Mouse (Mus musculus): ENCODE results near the gene 4932438H23Rik. TPM values are rescaled to one million over a fixed set of nuclear protein-coding genes. Genes with fewer than 3 reads are reported as not detected.

Gene 4932438H23Rik
- under 1 TPM; 0.13 to 0.17 TPM for total RNA-seq (2021)
- long read RNA-seq, experiment 1: 0 reads
- long read RNA-seq, experiment 2, partial matches to known transcripts: 0 of 1 reads
- long read RNA-seq, experiment 2, other reads (novel, unspliced or antisense): 0 of 1 reads

DNA sequence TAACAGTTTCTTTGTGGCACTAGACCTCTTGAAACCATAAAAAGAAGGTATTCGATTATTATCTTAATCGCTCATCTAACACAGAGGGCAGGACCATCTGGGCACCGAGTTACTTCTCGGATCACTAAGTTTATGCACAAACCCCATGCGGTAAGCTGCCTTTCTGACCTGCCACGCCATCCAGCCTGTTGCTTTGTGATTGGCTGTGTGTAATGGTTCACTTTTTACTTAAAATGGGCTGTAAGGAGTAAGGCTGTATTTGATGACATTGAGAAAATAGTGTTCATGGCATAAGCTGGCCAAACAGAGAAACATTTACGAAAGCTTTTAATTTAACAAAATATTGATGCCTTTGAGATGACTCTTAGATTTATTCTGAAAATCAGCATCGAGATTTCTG lies at the start of gene 4932438H23Rik:
TSS of gene 4932438H23Rik (minus strand) at position 101 of the 400 bp plus-strand sequence.
- DNase-seq: no peak

DNA sequence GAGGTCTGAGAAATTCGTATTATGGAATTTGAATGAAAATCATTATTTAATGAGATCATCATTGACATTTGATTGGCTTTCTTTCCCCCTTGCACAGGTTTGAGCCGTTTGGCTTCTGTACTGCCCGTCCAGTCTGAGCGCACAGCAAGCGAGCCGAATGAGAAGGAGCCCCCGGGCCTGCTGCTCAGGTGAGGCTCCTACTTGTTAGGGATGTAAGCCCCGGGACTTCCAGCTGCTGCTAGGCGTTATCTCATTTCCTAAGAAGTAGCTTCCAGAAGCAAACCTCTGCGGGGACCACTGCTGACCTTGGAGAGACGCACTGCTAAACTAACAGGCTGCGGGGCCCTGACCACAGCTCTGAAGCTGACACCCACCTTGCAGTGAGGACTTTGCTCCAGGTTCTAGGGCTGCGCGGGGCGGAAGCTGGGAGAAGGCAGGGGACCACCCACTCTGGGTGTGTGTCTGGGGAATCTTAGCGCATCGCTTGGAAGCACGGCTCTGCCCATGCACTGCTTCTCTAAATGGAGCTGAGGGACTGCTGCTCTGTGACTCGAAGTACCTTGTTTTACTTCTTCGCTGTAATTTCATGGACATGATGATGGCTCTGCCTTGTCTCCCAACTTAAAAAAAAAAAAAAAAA lies 46.2 kb upstream of the 4932438H23Rik start:
- no peak for DNase-seq

DNA sequence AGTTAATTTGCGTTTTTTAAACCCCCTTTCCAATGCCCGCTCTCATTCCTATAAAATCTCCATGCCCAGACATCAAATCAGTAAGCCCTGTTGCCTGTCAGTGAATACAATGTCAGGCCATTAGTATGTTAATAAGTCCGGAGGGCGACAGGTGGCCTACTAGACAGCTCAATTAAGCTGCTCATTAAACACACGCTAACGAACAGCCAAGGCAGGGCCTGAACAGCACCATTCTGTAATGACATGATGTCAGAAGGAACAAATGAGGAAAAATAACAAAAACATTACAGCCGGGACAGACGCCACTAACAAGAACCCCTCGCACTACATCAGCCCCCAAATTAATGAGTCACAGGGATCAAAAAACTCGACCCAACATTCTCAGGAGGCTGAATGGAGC lies 45.5 kb upstream of the 4932438H23Rik start:
- no peak for DNase-seq

DNA sequence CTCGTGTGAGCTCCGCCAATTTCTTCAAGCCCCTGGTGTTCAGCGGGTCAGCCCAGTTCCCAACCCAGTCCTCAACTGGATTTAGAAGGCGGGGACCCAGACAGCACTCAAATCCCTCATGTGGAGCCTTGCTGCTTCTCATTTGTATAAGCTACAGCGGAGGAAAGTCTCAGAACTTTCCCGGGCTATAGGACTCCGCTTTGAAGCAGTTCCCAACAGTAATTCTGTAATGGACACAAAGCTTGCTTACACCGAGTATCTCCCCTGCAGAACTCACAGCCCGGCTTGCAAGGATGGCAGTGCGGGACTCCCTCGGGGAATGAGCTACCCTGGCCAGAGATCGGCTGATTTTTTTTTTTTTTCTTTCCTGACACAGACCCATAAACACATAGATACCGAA lies 45.1 kb upstream of the 4932438H23Rik start:
- DNase-seq: no peak

DNA sequence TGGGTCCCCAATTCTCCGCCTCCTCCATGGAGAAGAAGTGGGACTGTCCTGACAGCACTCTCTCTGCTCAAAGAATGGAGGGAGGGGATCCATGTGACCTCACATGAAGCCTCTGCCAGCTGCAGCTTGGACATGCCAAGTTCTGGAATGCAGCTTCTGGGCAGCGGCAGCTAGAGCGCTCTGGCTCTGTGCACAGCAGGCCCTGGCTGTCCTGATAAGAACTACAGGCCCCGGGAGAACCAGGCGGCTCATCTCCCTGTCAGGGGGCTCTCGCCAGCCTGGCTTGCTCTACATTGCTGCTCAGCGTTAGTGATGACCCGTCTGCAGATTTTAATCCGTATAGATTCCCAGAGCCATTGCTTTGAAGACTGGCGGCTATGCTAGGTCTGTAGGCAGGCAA lies 44.6 kb upstream of the 4932438H23Rik start:
- DNase-seq: peak; percentile 52 to 66

GRCm38 (mm10) chr16:91138736-91139135 lies 43.8 kb upstream of the 4932438H23Rik start:
- no peak for DNase-seq

GRCm38 (mm10) chr16:91138151-91138550 lies 43.2 kb upstream of the 4932438H23Rik start:
- no peak for DNase-seq

DNA sequence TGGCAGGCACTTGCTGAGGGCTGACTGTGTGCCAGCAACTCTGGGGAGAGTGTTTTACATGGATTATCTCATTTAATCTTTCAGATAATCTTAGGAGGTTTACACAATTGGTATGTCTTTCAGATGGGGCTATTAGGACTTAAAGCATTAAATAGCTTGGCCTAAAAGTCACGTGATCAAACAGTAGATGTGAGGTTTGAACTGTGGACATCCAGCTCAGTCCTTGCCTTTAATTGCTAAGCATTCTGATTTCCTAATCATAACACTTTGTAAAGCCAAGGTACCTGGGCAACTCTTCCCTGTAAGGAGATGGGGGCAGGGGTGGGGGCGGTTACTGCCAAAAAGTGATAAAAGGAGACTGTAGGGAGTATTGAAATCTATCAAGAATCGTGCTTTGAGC lies 41.7 kb upstream of the 4932438H23Rik start:
- no peak for DNase-seq

- no peak for DNase-seq
Measured at GRCm38 (mm10) chr16:91129916-91130315, 35.0 kb upstream of the 4932438H23Rik start.

GRCm38 (mm10) chr16:91128431-91128830 lies 33.5 kb upstream of the 4932438H23Rik start:
- no peak for DNase-seq

- DNase-seq: no peak
Measured at GRCm38 (mm10) chr16:91126734-91127524, 32.0 kb upstream of the 4932438H23Rik start.

DNA sequence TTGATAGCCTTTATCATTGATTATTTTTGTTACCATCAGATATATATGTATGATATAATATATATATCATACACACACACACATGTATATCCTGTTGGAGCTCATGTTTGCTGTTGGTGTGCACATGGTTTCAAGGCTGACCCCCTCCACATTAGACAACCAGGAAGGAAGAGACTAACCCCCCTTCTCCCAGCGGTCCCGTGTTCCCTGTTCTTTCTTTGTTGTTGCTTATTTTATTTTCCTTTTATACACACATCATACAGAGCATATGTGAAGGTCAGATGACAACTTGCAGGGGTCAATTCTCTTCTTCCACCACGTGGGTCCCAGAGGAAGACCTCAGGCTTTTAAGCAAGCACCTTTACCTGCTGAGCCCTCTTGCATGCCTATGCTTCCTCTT lies 29.3 kb upstream of the 4932438H23Rik start:
- DNase-seq: no peak

- no peak for DNase-seq
Measured at GRCm38 (mm10) chr16:91123821-91124220, 28.9 kb upstream of the 4932438H23Rik start.

DNA sequence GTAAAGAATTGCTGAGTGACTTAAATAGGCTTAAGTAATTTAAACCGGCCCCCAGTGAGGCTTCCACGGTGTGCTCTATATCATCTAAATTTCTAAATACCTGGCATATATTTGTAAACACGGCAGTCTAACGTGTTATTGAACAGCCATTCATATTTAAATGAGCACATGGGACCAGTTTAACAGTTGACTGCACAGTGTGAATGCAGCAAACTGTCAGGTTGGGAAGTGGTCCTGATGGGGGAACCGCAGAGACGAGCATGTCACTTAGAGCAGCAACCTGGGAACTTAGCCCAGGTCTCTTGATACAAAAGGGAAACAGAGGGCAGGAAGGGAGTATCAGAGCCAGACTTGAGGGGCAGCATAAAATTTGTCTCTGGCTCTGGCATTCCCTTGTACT lies 25.0 kb upstream of the 4932438H23Rik start:
- DNase-seq: no peak

DNA sequence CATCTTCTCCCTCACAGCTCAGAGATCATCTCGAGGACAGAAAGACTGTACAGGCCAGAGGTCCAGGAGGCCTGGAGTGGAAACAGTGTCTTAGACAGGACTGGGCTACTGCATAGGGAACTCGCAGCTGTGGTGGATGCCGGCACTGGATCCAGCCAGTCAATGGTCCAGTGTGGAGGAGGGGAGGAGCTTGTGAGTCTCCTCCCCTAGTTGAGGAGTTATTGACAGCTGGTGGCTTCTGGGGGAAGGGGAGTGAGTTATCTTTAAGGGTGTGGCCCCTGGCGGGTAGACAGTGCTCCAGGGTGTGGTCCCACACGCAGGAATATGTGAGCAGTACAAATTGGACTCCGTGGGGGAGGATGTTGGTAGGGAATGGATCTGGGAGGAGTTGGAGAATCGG lies 21.8 kb upstream of the 4932438H23Rik start:
- no peak for DNase-seq

- DNase-seq: no peak
Measured at GRCm38 (mm10) chr16:91116006-91116405, 21.1 kb upstream of the 4932438H23Rik start.

DNA sequence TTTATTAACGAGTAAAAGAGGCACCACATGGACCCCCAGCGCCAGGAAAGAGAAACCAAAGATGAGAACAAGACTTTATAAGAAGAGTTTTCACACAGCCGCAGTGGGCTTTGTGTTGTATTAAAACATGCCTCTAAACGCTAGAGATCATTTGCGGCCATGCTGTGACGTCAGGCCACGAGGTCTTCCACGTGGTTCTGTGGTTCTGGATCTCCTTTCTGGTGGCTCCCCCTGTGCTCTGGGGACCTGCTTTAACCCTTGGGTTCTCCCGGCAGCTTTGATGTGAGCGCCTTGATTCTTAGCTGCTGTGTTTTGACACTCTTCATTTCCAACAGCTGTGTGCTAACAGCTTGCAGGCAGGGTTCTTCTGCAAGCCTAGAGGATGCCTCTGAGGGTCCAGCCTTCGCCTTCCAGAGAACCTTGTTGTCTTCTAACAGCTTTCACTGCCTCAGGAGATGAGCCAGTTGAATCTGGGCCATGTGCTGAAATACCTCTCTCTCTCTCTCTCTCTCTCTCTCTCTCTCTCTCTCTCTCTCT lies 16.1 kb upstream of the 4932438H23Rik start:
- no peak for DNase-seq

DNA sequence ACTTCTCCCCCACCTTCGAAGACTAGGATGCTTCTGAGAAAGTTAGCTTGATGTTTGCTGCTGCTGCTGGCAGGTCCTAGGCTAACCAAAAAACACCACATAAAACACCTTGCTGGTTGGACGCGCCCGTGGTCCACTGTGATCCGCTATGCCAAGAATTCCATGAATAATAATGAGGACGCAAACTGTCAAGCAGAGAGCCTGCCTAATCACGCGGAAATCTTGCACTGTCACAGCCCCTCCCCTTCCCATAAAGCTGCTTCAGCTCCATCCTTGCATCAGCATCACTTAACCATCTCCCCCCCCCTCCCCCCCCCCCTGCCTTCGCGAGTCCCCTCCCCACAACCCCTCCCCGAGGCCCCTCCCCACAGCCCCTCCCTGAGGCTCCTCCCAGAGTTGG lies 12.7 kb upstream of the 4932438H23Rik start:
- no peak for DNase-seq

DNA sequence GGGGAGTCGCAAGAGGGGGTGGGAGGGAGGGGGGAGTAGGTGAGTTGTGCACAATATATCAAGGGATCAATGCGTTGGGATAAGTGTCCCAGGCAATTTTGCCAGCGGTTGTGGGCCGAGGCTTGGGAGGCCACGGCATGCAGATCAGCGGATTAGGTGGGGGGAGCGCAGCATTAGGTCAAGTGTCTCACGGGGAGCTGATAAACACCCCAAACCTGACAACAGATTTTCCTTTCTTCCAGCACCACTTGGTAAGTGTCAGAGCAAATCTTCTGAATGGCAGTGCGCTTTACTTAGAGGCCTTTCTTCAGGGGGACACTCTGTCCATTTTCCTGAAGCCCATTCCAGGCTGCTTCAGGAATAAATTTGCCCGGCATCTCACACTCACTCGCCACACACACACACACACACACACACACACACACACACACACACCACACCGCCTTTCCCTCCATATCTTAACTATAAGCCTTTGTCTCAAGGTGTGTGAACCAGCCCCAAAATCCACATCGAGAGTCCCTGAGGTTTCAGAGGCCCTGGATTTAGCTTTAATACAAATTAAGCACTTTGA lies 10.6 kb upstream of the 4932438H23Rik start:
- DNase-seq: no peak

DNA sequence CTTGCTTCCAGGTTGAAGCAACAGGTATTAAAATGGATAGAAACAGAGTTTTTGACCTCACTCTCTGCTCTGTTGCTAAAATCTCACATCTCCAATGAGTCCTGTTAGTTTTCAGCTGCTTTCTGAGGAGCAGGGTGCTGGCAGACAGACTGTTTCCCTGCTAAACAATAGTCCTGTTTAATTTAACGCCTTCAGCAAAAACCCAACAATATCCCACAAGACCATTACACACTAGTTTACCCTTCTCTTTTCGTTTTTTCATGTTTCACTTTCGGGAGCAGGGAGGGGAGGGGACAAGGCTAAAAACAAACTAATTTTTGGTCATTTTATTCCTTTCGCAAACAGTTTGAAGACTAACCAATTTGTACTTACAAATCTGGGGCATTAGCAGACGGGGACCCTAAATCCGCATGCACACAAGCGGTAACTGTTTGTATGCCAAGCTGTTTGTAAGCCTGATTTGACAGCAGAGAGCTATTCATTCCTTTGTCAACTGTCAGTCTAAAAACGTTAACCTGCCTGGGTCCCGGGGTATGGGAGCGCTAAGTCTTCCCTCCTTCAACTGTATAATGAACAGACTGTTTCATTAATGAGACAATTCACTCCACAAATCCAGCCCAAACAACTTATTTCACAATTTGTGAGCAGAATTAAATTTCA lies 10.0 kb upstream of the 4932438H23Rik start:
- no peak for DNase-seq

GRCm38 (mm10) chr16:91103386-91103785 lies 8.5 kb upstream of the 4932438H23Rik start:
- DNase-seq: no peak

DNA sequence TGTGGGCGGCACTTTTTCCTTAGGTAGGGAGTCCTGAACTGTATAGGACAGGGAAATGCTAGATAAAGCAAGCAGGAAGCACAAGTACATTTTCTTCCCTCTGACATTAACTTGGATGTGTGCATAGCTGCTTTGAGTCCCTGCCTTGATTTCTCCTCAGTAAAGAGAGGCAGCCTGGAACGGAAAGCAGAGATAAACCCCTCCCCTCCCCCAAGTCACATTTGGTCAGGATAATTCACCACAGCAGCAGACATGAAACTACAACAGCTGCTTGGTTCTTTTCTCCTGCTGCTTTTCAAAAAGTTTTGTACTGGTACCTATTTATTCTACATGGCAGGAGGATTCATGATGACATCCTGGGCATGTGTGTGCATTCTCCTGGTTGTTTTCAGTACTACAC lies 5.6 kb upstream of the 4932438H23Rik start:
- no peak for DNase-seq

All from heart, adult 18-20 months (tissue).